Mouse (Mus musculus): Measurements from ENCODE around the gene Dhrs4. TPM values are rescaled to one million over a fixed set of nuclear protein-coding genes. Genes with fewer than 3 reads are reported as not detected.
A peak's percentile ranks its signal among the peaks of the same experiment; 100 is the strongest.

Gene Dhrs4
- polyA plus RNA-seq, 1 experiment from 2014 or later, result 61.0 TPM

- H3K9ac ChIP-seq (ENCODE audit: low read length), result no peak within 1 kb of the TSS
- no peaks in the 10 kb centered on the region for H3K9me3 ChIP-seq (ENCODE audit: control insufficient read depth, low read length)
- no peak within 1 kb of the TSS for H3K27ac ChIP-seq (ENCODE audit: low read depth)
- no peak within 1 kb of the TSS for H3K4me2 ChIP-seq (ENCODE audit: low read length)
- WGBS, result 17% methylated on average over 8 of the region's 8 CpGs
- H3K27me3 ChIP-seq (replicated peaks; ENCODE audit: control insufficient read depth, insufficient read depth, low read length), result peaks cover 45% of the 10 kb centered on the region
- no peak within 1 kb of the TSS for H3K4me3 ChIP-seq (ENCODE audit: low read depth, low read length)
- H3K36me3 ChIP-seq (ENCODE audit: control insufficient read depth, insufficient read depth, low read length), result no peaks in the 10 kb centered on the region
- H3K4me1 ChIP-seq (replicated peaks; ENCODE audit: control insufficient read depth, insufficient read depth, low read length), result peaks cover 3% of the 10 kb centered on the region; the same call in 1 of the 2 replicates
- DNase-seq (ENCODE audit: low spot score), result no peak
- no peak for ATAC-seq (replicated peaks; ENCODE audit: low FRiP score, low TSS enrichment, low read depth)
Measured at GRCm38 (mm10) chr14:55524785-55525184, 46.2 kb downstream of the Dhrs4 start, which contains the start of gene Nrl. Gene Nrl (minus strand): TSS chr14:55524981.

GRCm38 (mm10) chr14:55526674-55527073 is 48.1 kb downstream of the Dhrs4 start:
- Histone ChIP-seq H3K4me3 (ENCODE audit: low read depth, low read length) (no peak overlapping the region), H3K4me1 (replicated peaks; ENCODE audit: control insufficient read depth, insufficient read depth, low read length) (no peaks in the 10 kb centered on the region), H3K4me2 (ENCODE audit: low read length) (no peak overlapping the region), H3K36me3 (ENCODE audit: control insufficient read depth, insufficient read depth, low read length) (no peaks in the 10 kb centered on the region), H3K9me3 (ENCODE audit: control insufficient read depth, low read length) (no peaks in the 10 kb centered on the region), H3K9ac (ENCODE audit: low read length) (no peak overlapping the region), H3K27me3 (replicated peaks; ENCODE audit: control insufficient read depth, insufficient read depth, low read length) (peaks cover 29% of the 10 kb centered on the region), H3K27ac (ENCODE audit: low read depth) (no peak overlapping the region)
- WGBS, result 74% methylated on average over 2 of the region's 2 CpGs
- no peak for DNase-seq (ENCODE audit: low spot score)
- ATAC-seq (replicated peaks; ENCODE audit: low FRiP score, low TSS enrichment, low read depth), result no peak

- 25% methylated on average over 3 of the region's 3 CpGs for WGBS
- Histone ChIP-seq H3K27ac (ENCODE audit: low read depth) (no peak overlapping the region), H3K9me3 (ENCODE audit: control insufficient read depth, low read length) (no peaks in the 10 kb centered on the region), H3K9ac (ENCODE audit: low read length) (no peak overlapping the region), H3K27me3 (replicated peaks; ENCODE audit: control insufficient read depth, insufficient read depth, low read length) (peaks cover 16% of the 10 kb centered on the region; the same call in 1 of the 2 replicates), H3K4me1 (replicated peaks; ENCODE audit: control insufficient read depth, insufficient read depth, low read length) (no peaks in the 10 kb centered on the region), H3K4me3 (ENCODE audit: low read depth, low read length) (no peak overlapping the region), H3K36me3 (ENCODE audit: control insufficient read depth, insufficient read depth, low read length) (no peaks in the 10 kb centered on the region), H3K4me2 (ENCODE audit: low read length) (no peak overlapping the region)
- ATAC-seq (replicated peaks; ENCODE audit: low FRiP score, low TSS enrichment, low read depth) (no peak), DNase-seq (ENCODE audit: low spot score) (no peak)
Measured at GRCm38 (mm10) chr14:55527940-55528339, 49.4 kb downstream of the Dhrs4 start.

GRCm38 (mm10) chr14:55536116-55536745 is 57.7 kb downstream of the Dhrs4 start:
- DNase-seq (ENCODE audit: low spot score), result peak; percentile 63
- Histone ChIP-seq H3K4me2 (ENCODE audit: low read length) (no peak overlapping the region), H3K9me3 (ENCODE audit: control insufficient read depth, low read length) (no peaks in the 10 kb centered on the region), H3K27ac (ENCODE audit: low read depth) (no peak overlapping the region), H3K4me3 (ENCODE audit: low read depth, low read length) (no peak overlapping the region), H3K36me3 (ENCODE audit: control insufficient read depth, insufficient read depth, low read length) (no peaks in the 10 kb centered on the region), H3K4me1 (replicated peaks; ENCODE audit: control insufficient read depth, insufficient read depth, low read length) (peaks cover 3% of the 10 kb centered on the region), H3K27me3 (replicated peaks; ENCODE audit: control insufficient read depth, insufficient read depth, low read length) (no peaks in the 10 kb centered on the region), H3K9ac (ENCODE audit: low read length) (no peak overlapping the region)
- 49% methylated on average over 6 of the region's 6 CpGs for WGBS
- ATAC-seq (replicated peaks; ENCODE audit: low FRiP score, low TSS enrichment, low read depth), result no peak

Other genes starting within 250 kb of the Dhrs4 start
- 2.5 and 3.3 TPM in 2 replicates for gene Carmil3, start 11.9 kb downstream of the Dhrs4 start, polyA plus RNA-seq (2014; fragmentation: Nextera tagmentation; extraction: Ambion mirVana)
- 0.37 and 0.48 TPM in 2 replicates for gene Cpne6, start 31.7 kb downstream of the Dhrs4 start, polyA plus RNA-seq (2014; fragmentation: Nextera tagmentation; extraction: Ambion mirVana)
- not detected in 2 replicates for gene Nrl, start 46.2 kb downstream of the Dhrs4 start, polyA plus RNA-seq (2014; fragmentation: Nextera tagmentation; extraction: Ambion mirVana)
- gene Pck2, start 61.5 kb downstream of the Dhrs4 start, polyA plus RNA-seq (2014; fragmentation: Nextera tagmentation; extraction: Ambion mirVana), result 42.8 and 47.4 TPM in 2 replicates
- gene Dcaf11, start 81.2 kb downstream of the Dhrs4 start, polyA plus RNA-seq (2014; fragmentation: Nextera tagmentation; extraction: Ambion mirVana), result 70.9 and 71.5 TPM in 2 replicates
- gene A730061H03Rik, start 81.6 kb downstream of the Dhrs4 start, polyA plus RNA-seq (2014; fragmentation: Nextera tagmentation; extraction: Ambion mirVana), result 0.64 and 0.81 TPM in 2 replicates
- gene Fitm1, start 96.9 kb downstream of the Dhrs4 start, polyA plus RNA-seq (2014; fragmentation: Nextera tagmentation; extraction: Ambion mirVana), result 0.19 and 0.43 TPM in 2 replicates
- 200 TPM in 2 replicates for gene Psme1, start 99.4 kb downstream of the Dhrs4 start, polyA plus RNA-seq (2014; fragmentation: Nextera tagmentation; extraction: Ambion mirVana)
- gene Emc9, start 106.5 kb downstream of the Dhrs4 start, polyA plus RNA-seq (2014; fragmentation: Nextera tagmentation; extraction: Ambion mirVana), result 6.3 and 7.0 TPM in 2 replicates
- gene Psme2, start 112.4 kb downstream of the Dhrs4 start, polyA plus RNA-seq (2014; fragmentation: Nextera tagmentation; extraction: Ambion mirVana), result 331 and 332 TPM in 2 replicates
- 15.9 and 20.1 TPM in 2 replicates for gene Rnf31, start 113.0 kb downstream of the Dhrs4 start, polyA plus RNA-seq (2014; fragmentation: Nextera tagmentation; extraction: Ambion mirVana)
- 8.9 and 9.1 TPM in 2 replicates for gene Irf9, start 124.8 kb downstream of the Dhrs4 start, polyA plus RNA-seq (2014; fragmentation: Nextera tagmentation; extraction: Ambion mirVana)
- gene Rec8, start 139.3 kb downstream of the Dhrs4 start, polyA plus RNA-seq (2014; fragmentation: Nextera tagmentation; extraction: Ambion mirVana), result 6.2 and 8.1 TPM in 2 replicates
- gene Ipo4, start 157.2 kb downstream of the Dhrs4 start, polyA plus RNA-seq (2014; fragmentation: Nextera tagmentation; extraction: Ambion mirVana), result 93.6 and 95.7 TPM in 2 replicates
- gene Gm49378, start 159.1 kb downstream of the Dhrs4 start, polyA plus RNA-seq (2014; fragmentation: Nextera tagmentation; extraction: Ambion mirVana), result 1.6 and 1.9 TPM in 2 replicates
- gene Tm9sf1, start 165.0 kb downstream of the Dhrs4 start, polyA plus RNA-seq (2014; fragmentation: Nextera tagmentation; extraction: Ambion mirVana), result 112 and 114 TPM in 2 replicates
- 1.7 and 1.9 TPM in 2 replicates for gene Tssk4, start 171.4 kb downstream of the Dhrs4 start, polyA plus RNA-seq (2014; fragmentation: Nextera tagmentation; extraction: Ambion mirVana)
- 53.8 and 58.9 TPM in 2 replicates for gene Mdp1, start 181.8 kb downstream of the Dhrs4 start, polyA plus RNA-seq (2014; fragmentation: Nextera tagmentation; extraction: Ambion mirVana)
- gene Gmpr2, start 193.2 kb downstream of the Dhrs4 start, polyA plus RNA-seq (2014; fragmentation: Nextera tagmentation; extraction: Ambion mirVana), result 53.5 and 62.5 TPM in 2 replicates
- 547 and 563 TPM in 2 replicates for gene Nedd8, start 193.4 kb downstream of the Dhrs4 start, polyA plus RNA-seq (2014; fragmentation: Nextera tagmentation; extraction: Ambion mirVana)
- gene Tinf2, start 203.1 kb downstream of the Dhrs4 start, polyA plus RNA-seq (2014; fragmentation: Nextera tagmentation; extraction: Ambion mirVana), result 46.4 and 49.1 TPM in 2 replicates
- gene Tgm1, start 235.2 kb downstream of the Dhrs4 start, polyA plus RNA-seq (2014; fragmentation: Nextera tagmentation; extraction: Ambion mirVana), result 1.3 and 1.6 TPM in 2 replicates
- gene Rabggta, start 243.5 kb downstream of the Dhrs4 start, polyA plus RNA-seq (2014; fragmentation: Nextera tagmentation; extraction: Ambion mirVana), result 29.7 and 32.7 TPM in 2 replicates